Mouse (Mus musculus): ENCODE results near the gene Rgl3.

Gene Rgl3

GRCm38 (mm10) chr9:21987592-21988342, 1.5 kb downstream of the Rgl3 start:
- in situ Hi-C loops (cut with MboI; ENCODE audit: low sequenced_read_pairs), result no loop called here

- in situ Hi-C loops (cut with MboI; ENCODE audit: low sequenced_read_pairs), result no loop called here
These were observed 5.3 kb downstream of the Rgl3 start for GRCm38 (mm10) chr9:21983911-21984310.

GRCm38 (mm10) chr9:21978398-21979128, 10.7 kb downstream of the Rgl3 start:
- in situ Hi-C loops (cut with MboI; ENCODE audit: low sequenced_read_pairs), result no loop called here

- in situ Hi-C loops (cut with MboI; ENCODE audit: low sequenced_read_pairs), result no loop called here
These were observed 11.3 kb downstream of the Rgl3 start for GRCm38 (mm10) chr9:21977972-21978371.

GRCm38 (mm10) chr9:21977331-21977730, 11.9 kb downstream of the Rgl3 start:
- in situ Hi-C loops (cut with MboI; ENCODE audit: low sequenced_read_pairs), result no loop called here

GRCm38 (mm10) chr9:21976626-21977175, 12.5 kb downstream of the Rgl3 start:
- in situ Hi-C loops (cut with MboI; ENCODE audit: low sequenced_read_pairs), result no loop called here

- in situ Hi-C loops (cut with MboI; ENCODE audit: low sequenced_read_pairs), result no loop called here
These were observed 19.9 kb downstream of the Rgl3 start for GRCm38 (mm10) chr9:21969304-21969703.

GRCm38 (mm10) chr9:21968883-21969282, 20.4 kb downstream of the Rgl3 start:
- in situ Hi-C loops (cut with MboI; ENCODE audit: low sequenced_read_pairs), result no loop called here

- in situ Hi-C loops (cut with MboI; ENCODE audit: low sequenced_read_pairs), result no loop called here
These were observed 25.8 kb downstream of the Rgl3 start, which contains the start of gene Epor for GRCm38 (mm10) chr9:21963417-21963816. Gene Epor (minus strand): TSS chr9:21963506.

- in situ Hi-C loops (cut with MboI; ENCODE audit: low sequenced_read_pairs), result no loop called here
These were observed 26.7 kb downstream of the Rgl3 start for GRCm38 (mm10) chr9:21962416-21963059.

- in situ Hi-C loops (cut with MboI; ENCODE audit: low sequenced_read_pairs), result no loop called here
These were observed 27.2 kb downstream of the Rgl3 start for GRCm38 (mm10) chr9:21962010-21962409.

- in situ Hi-C loops (cut with MboI; ENCODE audit: low sequenced_read_pairs), result no loop called here
These were observed 27.8 kb downstream of the Rgl3 start for GRCm38 (mm10) chr9:21961366-21961980.

- in situ Hi-C loops (cut with MboI; ENCODE audit: low sequenced_read_pairs), result no loop called here
These were observed 28.6 kb downstream of the Rgl3 start for GRCm38 (mm10) chr9:21960558-21961208.

GRCm38 (mm10) chr9:21960135-21960534, 29.1 kb downstream of the Rgl3 start:
- in situ Hi-C loops (cut with MboI; ENCODE audit: low sequenced_read_pairs), result no loop called here

- in situ Hi-C loops (cut with MboI; ENCODE audit: low sequenced_read_pairs), result no loop called here
These were observed 30.0 kb downstream of the Rgl3 start for GRCm38 (mm10) chr9:21959244-21959643.

- in situ Hi-C loops (cut with MboI; ENCODE audit: low sequenced_read_pairs), result no loop called here
These were observed 30.9 kb downstream of the Rgl3 start for GRCm38 (mm10) chr9:21958372-21958771.

- in situ Hi-C loops (cut with MboI; ENCODE audit: low sequenced_read_pairs), result no loop called here
These were observed 33.5 kb downstream of the Rgl3 start, which contains the start of gene Swsap1 for GRCm38 (mm10) chr9:21955570-21956281. Gene Swsap1 (plus strand): TSS chr9:21955755.

- in situ Hi-C loops (cut with MboI; ENCODE audit: low sequenced_read_pairs), result no loop called here
These were observed 34.0 kb downstream of the Rgl3 start for GRCm38 (mm10) chr9:21955225-21955569.

- in situ Hi-C loops (cut with MboI; ENCODE audit: low sequenced_read_pairs), result no loop called here
These were observed 34.6 kb downstream of the Rgl3 start for GRCm38 (mm10) chr9:21954635-21955034.

- in situ Hi-C loops (cut with MboI; ENCODE audit: low sequenced_read_pairs), result no loop called here
These were observed 35.6 kb downstream of the Rgl3 start for GRCm38 (mm10) chr9:21953600-21953999.
